Mouse (Mus musculus) central nervous system, embryonic 18 days (tissue): Measurements from ENCODE around the gene Lamtor5. TPM values are rescaled to one million over a fixed set of nuclear protein-coding genes. Genes with fewer than 3 reads are reported as not detected.

Source experiments
- polyA plus RNA-seq: library from polyadenylated mRNA; depleted of rRNA; stranded (reverse); fragments of >200 nt; gene quantifications from 2 replicates; pipeline ENCODE4 v1.2.3, GENCODE M21; 2012; rRNA removed

Gene Lamtor5
- polyA plus RNA-seq: 122 and 138 TPM in 2 replicates

GRCm38 (mm10) chr3:107278479-107279269 lies at the start of gene Lamtor5:
Gene Lamtor5 (plus strand): TSS chr3:107278858.

GRCm38 (mm10) chr3:107230527-107230926 lies 48.1 kb upstream of the Lamtor5 start, which contains the start of gene A630076J17Rik:
Gene A630076J17Rik (plus strand): TSS chr3:107230614.

GRCm38 (mm10) chr3:107239607-107240006 lies 39.1 kb upstream of the Lamtor5 start, which contains the start of gene Prok1:
Gene Prok1 (minus strand): TSS chr3:107239707.

GRCm38 (mm10) chr3:107290764-107291381 lies 12.2 kb downstream of the Lamtor5 start, which contains the start of gene Slc16a4:
Gene Slc16a4 (plus strand): TSS chr3:107291230.

Other genes starting within 250 kb of the Lamtor5 start
- 8.0 and 10.0 TPM in 2 replicates for gene Kcna3, start 242.7 kb upstream of the Lamtor5 start, polyA plus RNA-seq
- gene Kcna2, start 177.7 kb upstream of the Lamtor5 start, polyA plus RNA-seq: 4.1 and 4.9 TPM in 2 replicates
- not detected in 2 replicates for gene Kcna10, start 95.8 kb upstream of the Lamtor5 start, polyA plus RNA-seq
- 0.41 and 0.44 TPM in 2 replicates for gene Cym, start 57.1 kb upstream of the Lamtor5 start, polyA plus RNA-seq
- not detected in 2 replicates for gene A630076J17Rik, start 48.2 kb upstream of the Lamtor5 start, polyA plus RNA-seq
- gene Prok1, start 39.2 kb upstream of the Lamtor5 start, polyA plus RNA-seq: 0.41 and 0.45 TPM in 2 replicates
- 1.0 and 1.1 TPM in 2 replicates for gene Slc16a4, start 12.4 kb downstream of the Lamtor5 start, polyA plus RNA-seq
- gene Rbm15, start 54.8 kb downstream of the Lamtor5 start, polyA plus RNA-seq: 4.0 and 4.3 TPM in 2 replicates
- gene Kcnc4, start 180.7 kb downstream of the Lamtor5 start, polyA plus RNA-seq: 20.4 and 21.8 TPM in 2 replicates
- gene Slc6a17, start 239.2 kb downstream of the Lamtor5 start, polyA plus RNA-seq: 57.2 and 65.0 TPM in 2 replicates